Mouse (Mus musculus) central nervous system, embryonic 11.5 days (tissue): ENCODE measurements around the gene Ak7. TPM values are rescaled to one million over a fixed set of nuclear protein-coding genes. Genes with fewer than 3 reads are reported as not detected.

ENCODE experiments used
- polyA plus RNA-seq: library from polyadenylated mRNA; depleted of rRNA; stranded (reverse); fragments of >200 nt; gene quantifications from 2 replicates; pipeline ENCODE4 v1.2.3, GENCODE M21; 2012; rRNA removed

Gene Ak7
- 0.80 and 1.8 TPM in 2 replicates for polyA plus RNA-seq

GRCm38 (mm10) chr12:105705799-105706487 is at the start of gene Ak7:
TSS of gene Ak7 (plus strand) at chr12:105705976.

GRCm38 (mm10) chr12:105683933-105684901 is 21.6 kb upstream of the Ak7 start, which contains the start of gene Gskip:
TSS of gene Gskip (plus strand) at chr12:105684829.

GRCm38 (mm10) chr12:105685001-105685691 is 20.6 kb upstream of the Ak7 start, which contains the start of gene Atg2b:
TSS of gene Atg2b (minus strand) at chr12:105685211.

GRCm38 (mm10) chr12:105784196-105784999 is 78.6 kb downstream of the Ak7 start, which contains the start of gene Papola:
TSS of gene Papola (plus strand) at chr12:105784694.

Other genes starting within 250 kb of the Ak7 start
- 0.30 and 0.43 TPM in 2 replicates for gene Bdkrb2, start 142.8 kb upstream of the Ak7 start, polyA plus RNA-seq
- not detected in 2 replicates for gene Bdkrb1, start 102.9 kb upstream of the Ak7 start, polyA plus RNA-seq
- 13.7 and 18.7 TPM in 2 replicates for gene Gskip, start 21.1 kb upstream of the Ak7 start, polyA plus RNA-seq
- gene Atg2b, start 20.8 kb upstream of the Ak7 start, polyA plus RNA-seq: 23.5 and 27.3 TPM in 2 replicates
- 147 and 205 TPM in 2 replicates for gene Papola, start 78.7 kb downstream of the Ak7 start, polyA plus RNA-seq